Mouse (Mus musculus) adrenal gland, adult 8-10 months (tissue): Measurements from ENCODE around the gene Zfp626. TPM values are rescaled to one million over a fixed set of nuclear protein-coding genes. Genes with fewer than 3 reads are reported as not detected.
A peak's percentile ranks its signal among the peaks of the same experiment; 100 is the strongest.
"Not testable (repeated sequence)": the region's sequence is repeated elsewhere in the genome, so short reads cannot be mapped to it uniquely, and the experiment has no call there.

Experiments
- DNase-seq: peaks from one replicate; pipeline ENCODE4 v3.0.0; 2022
- total RNA-seq, 4 experiments: library from RNA; stranded (reverse); gene quantifications; 2 replicates each; pipeline ENCODE4 v1.2.4; 2022

Gene Zfp626
- total RNA-seq, 4 experiments from 2014 or later = 7.4 to 11.0 (median 9.1) TPM

- DNase-seq = peak; percentile 79
These were observed 53.6 kb downstream of the Zfp626 start for GRCm38 (mm10) chr7:27860396-27861235.

GRCm38 (mm10) chr7:27862578-27862977 lies 55.6 kb downstream of the Zfp626 start:
- DNase-seq = not testable (repeated sequence)

Other genes with a start within 250 kb of the Zfp626 start
- gene Akt2, start 215.6 kb upstream of the Zfp626 start, total RNA-seq = 100 to 1,000 TPM; 162 to 282 (median 233) TPM
- gene Ttc9b, start 153.3 kb upstream of the Zfp626 start, total RNA-seq = not detected
- gene Map3k10, start 132.6 kb upstream of the Zfp626 start, total RNA-seq = 10 to 100 TPM; 28.7 to 36.3 (median 34.4) TPM
- gene Zfp607b, start 117.9 kb upstream of the Zfp626 start, total RNA-seq = 1 to 10 TPM; 2.0 to 4.9 (median 2.9) TPM
- 10 to 100 TPM; 15.6 to 25.6 (median 19.2) TPM for gene Zfp60, start 75.8 kb upstream of the Zfp626 start, total RNA-seq
- gene Zfp59, start 31.4 kb downstream of the Zfp626 start, total RNA-seq = 1 to 10 TPM; 3.5 to 5.8 (median 4.2) TPM
- gene Zfp607a, start 50.3 kb downstream of the Zfp626 start, total RNA-seq = 1 to 10 TPM; 4.5 to 7.7 (median 5.5) TPM
- 10 to 100 TPM; 14.2 to 23.9 (median 16.4) TPM for gene Zfp974, start 122.3 kb downstream of the Zfp626 start, total RNA-seq
- 10 to 100 TPM; 11.7 to 17.8 (median 15.8) TPM for gene Zfp780b, start 172.0 kb downstream of the Zfp626 start, total RNA-seq
- gene Zfp850, start 206.9 kb downstream of the Zfp626 start, total RNA-seq = 1 to 10 TPM; 2.4 to 3.8 (median 2.9) TPM
- gene Psmc4, start 242.9 kb downstream of the Zfp626 start, total RNA-seq = 100 to 1,000 TPM; 150 to 167 (median 162) TPM